Mouse (Mus musculus): ENCODE data around the gene Il10ra. TPM values are rescaled to one million over a fixed set of nuclear protein-coding genes. Genes with fewer than 3 reads are reported as not detected.

The Il10ra gene
- polyA plus RNA-seq (2015; fragmentation: Nextera tagmentation; extraction: Ambion mirVana), result 0.65 and 0.92 TPM in 2 replicates

GRCm38 (mm10) chr9:45268597-45269325 lies at the start of gene Il10ra:
TSS of gene Il10ra (minus strand) at chr9:45269149.
- H3K4me1 ChIP-seq (ENCODE audit: insufficient read depth, low read length), result peaks cover 9% of the 10 kb centered on the region
- peak; percentile 54; the same call in 1 of the 2 replicates for ATAC-seq (ENCODE audit: low FRiP score, low TSS enrichment)
- no peak within 1 kb of the TSS for H3K27ac ChIP-seq (ENCODE audit: low read length)
- H3K27me3 ChIP-seq (ENCODE audit: insufficient read depth, low read length), result peaks cover 27% of the 10 kb centered on the region
- WGBS, result 5% methylated on average over 36 of the region's 36 CpGs
- H3K36me3 ChIP-seq (ENCODE audit: insufficient read depth, low read length), result no peaks in the 10 kb centered on the region
- peak within 1 kb of the TSS; percentile 44 for H3K4me3 ChIP-seq (ENCODE audit: low read length)
- H3K9me3 ChIP-seq (ENCODE audit: low read length), result no peaks in the 10 kb centered on the region
- peak within 1 kb of the TSS; percentile 65 for H3K4me2 ChIP-seq (replicated peaks; ENCODE audit: low read depth, low read length)
- H3K9ac ChIP-seq (replicated peaks; ENCODE audit: low read length), result peak within 1 kb of the TSS; percentile 45; the same call in 1 of the 2 replicates

- no peaks in the 10 kb centered on the region for H3K9me3 ChIP-seq (ENCODE audit: low read length)
- ATAC-seq (ENCODE audit: low FRiP score, low TSS enrichment), result no peak
- no peak overlapping the region for H3K4me3 ChIP-seq (ENCODE audit: low read length)
- no peak overlapping the region for H3K9ac ChIP-seq (replicated peaks; ENCODE audit: low read length)
- 82% methylated on average over 3 of the region's 3 CpGs for WGBS
- no peak overlapping the region for H3K4me2 ChIP-seq (replicated peaks; ENCODE audit: low read depth, low read length)
- H3K4me1 ChIP-seq (ENCODE audit: insufficient read depth, low read length), result no peaks in the 10 kb centered on the region; the same call in 1 of the 2 replicates
- no peak overlapping the region for H3K27ac ChIP-seq (ENCODE audit: low read length)
- H3K27me3 ChIP-seq (ENCODE audit: insufficient read depth, low read length), result peaks cover 6% of the 10 kb centered on the region; the same call in 1 of the 2 replicates
- no peaks in the 10 kb centered on the region for H3K36me3 ChIP-seq (ENCODE audit: insufficient read depth, low read length)
Measured at GRCm38 (mm10) chr9:45317635-45318034, 48.7 kb upstream of the Il10ra start.

GRCm38 (mm10) chr9:45313913-45314312 lies 45.0 kb upstream of the Il10ra start:
- Histone ChIP-seq H3K4me2 (replicated peaks; ENCODE audit: low read depth, low read length) (no peak overlapping the region), H3K36me3 (ENCODE audit: insufficient read depth, low read length) (no peaks in the 10 kb centered on the region), H3K4me3 (ENCODE audit: low read length) (no peak overlapping the region), H3K4me1 (ENCODE audit: insufficient read depth, low read length) (no peaks in the 10 kb centered on the region; the same call in 1 of the 2 replicates), H3K9ac (replicated peaks; ENCODE audit: low read length) (no peak overlapping the region), H3K9me3 (ENCODE audit: low read length) (no peaks in the 10 kb centered on the region), H3K27me3 (ENCODE audit: insufficient read depth, low read length) (peaks cover 3% of the 10 kb centered on the region; the same call in 1 of the 2 replicates), H3K27ac (ENCODE audit: low read length) (no peak overlapping the region)
- WGBS, result 79% methylated on average over 3 of the region's 3 CpGs
- ATAC-seq (ENCODE audit: low FRiP score, low TSS enrichment), result no peak

GRCm38 (mm10) chr9:45311858-45312257 lies 42.9 kb upstream of the Il10ra start:
- WGBS, result 85% methylated on average over 6 of the region's 6 CpGs
- Histone ChIP-seq H3K36me3 (ENCODE audit: insufficient read depth, low read length) (no peaks in the 10 kb centered on the region), H3K4me2 (replicated peaks; ENCODE audit: low read depth, low read length) (no peak overlapping the region), H3K27ac (ENCODE audit: low read length) (no peak overlapping the region), H3K9me3 (ENCODE audit: low read length) (no peaks in the 10 kb centered on the region), H3K4me1 (ENCODE audit: insufficient read depth, low read length) (no peaks in the 10 kb centered on the region), H3K9ac (replicated peaks; ENCODE audit: low read length) (no peak overlapping the region), H3K4me3 (ENCODE audit: low read length) (no peak overlapping the region), H3K27me3 (ENCODE audit: insufficient read depth, low read length) (no peaks in the 10 kb centered on the region)
- no peak for ATAC-seq (ENCODE audit: low FRiP score, low TSS enrichment)

- no peaks in the 10 kb centered on the region for H3K36me3 ChIP-seq (ENCODE audit: insufficient read depth, low read length)
- H3K9me3 ChIP-seq (ENCODE audit: low read length), result no peaks in the 10 kb centered on the region
- no peak overlapping the region for H3K9ac ChIP-seq (replicated peaks; ENCODE audit: low read length)
- no peak overlapping the region for H3K4me2 ChIP-seq (replicated peaks; ENCODE audit: low read depth, low read length)
- no peak overlapping the region for H3K4me3 ChIP-seq (ENCODE audit: low read length)
- H3K27me3 ChIP-seq (ENCODE audit: insufficient read depth, low read length), result no peaks in the 10 kb centered on the region
- no peak overlapping the region for H3K27ac ChIP-seq (ENCODE audit: low read length)
- ATAC-seq (ENCODE audit: low FRiP score, low TSS enrichment), result no peak
- H3K4me1 ChIP-seq (ENCODE audit: insufficient read depth, low read length), result no peaks in the 10 kb centered on the region
- 86% methylated on average over 5 of the region's 5 CpGs for WGBS
Measured at GRCm38 (mm10) chr9:45308521-45308920, 39.6 kb upstream of the Il10ra start.

GRCm38 (mm10) chr9:45306746-45307410 lies 37.9 kb upstream of the Il10ra start:
- 86% methylated on average over 12 of the region's 12 CpGs for WGBS

GRCm38 (mm10) chr9:45301771-45302170 lies 32.8 kb upstream of the Il10ra start:
- Histone ChIP-seq H3K4me3 (ENCODE audit: low read length) (no peak overlapping the region), H3K4me2 (replicated peaks; ENCODE audit: low read depth, low read length) (no peak overlapping the region), H3K9me3 (ENCODE audit: low read length) (no peaks in the 10 kb centered on the region), H3K27me3 (ENCODE audit: insufficient read depth, low read length) (no peaks in the 10 kb centered on the region), H3K9ac (replicated peaks; ENCODE audit: low read length) (no peak overlapping the region), H3K36me3 (ENCODE audit: insufficient read depth, low read length) (no peaks in the 10 kb centered on the region), H3K27ac (ENCODE audit: low read length) (no peak overlapping the region), H3K4me1 (ENCODE audit: insufficient read depth, low read length) (0 out of 2 replicates have a peak, but pooled peaks cover 4% of the 10 kb centered on the region)
- WGBS, result 95% methylated on average over 8 of the region's 8 CpGs
- no peak for ATAC-seq (ENCODE audit: low FRiP score, low TSS enrichment)

More at GRCm38 (mm10) chr9:45306746-45307410, 37.9 kb upstream of the Il10ra start:
- ATAC-seq (ENCODE audit: low FRiP score, low TSS enrichment), result no peak
- Histone ChIP-seq H3K36me3 (ENCODE audit: insufficient read depth, low read length) (no peaks in the 10 kb centered on the region), H3K4me3 (ENCODE audit: low read length) (no peak overlapping the region), H3K9me3 (ENCODE audit: low read length) (no peaks in the 10 kb centered on the region), H3K4me2 (replicated peaks; ENCODE audit: low read depth, low read length) (no peak overlapping the region), H3K9ac (replicated peaks; ENCODE audit: low read length) (no peak overlapping the region), H3K4me1 (ENCODE audit: insufficient read depth, low read length) (no peaks in the 10 kb centered on the region), H3K27ac (ENCODE audit: low read length) (no peak overlapping the region), H3K27me3 (ENCODE audit: insufficient read depth, low read length) (no peaks in the 10 kb centered on the region)

GRCm38 (mm10) chr9:45300422-45301104 lies 31.6 kb upstream of the Il10ra start:
- Histone ChIP-seq H3K27ac (ENCODE audit: low read length) (no peak overlapping the region), H3K9ac (replicated peaks; ENCODE audit: low read length) (peak overlapping the region; percentile 59), H3K36me3 (ENCODE audit: insufficient read depth, low read length) (no peaks in the 10 kb centered on the region), H3K9me3 (ENCODE audit: low read length) (no peaks in the 10 kb centered on the region), H3K4me3 (ENCODE audit: low read length) (peak overlapping the region; percentile 39), H3K4me2 (replicated peaks; ENCODE audit: low read depth, low read length) (peak overlapping the region; percentile 58), H3K27me3 (ENCODE audit: insufficient read depth, low read length) (no peaks in the 10 kb centered on the region), H3K4me1 (ENCODE audit: insufficient read depth, low read length) (0 out of 2 replicates have a peak, but pooled peaks cover 4% of the 10 kb centered on the region)
- peak; percentile 91 for ATAC-seq (ENCODE audit: low FRiP score, low TSS enrichment)
- 16% methylated on average over 20 of the region's 20 CpGs for WGBS

GRCm38 (mm10) chr9:45299231-45300006 lies 30.5 kb upstream of the Il10ra start:
- H3K4me1 ChIP-seq (ENCODE audit: insufficient read depth, low read length), result 0 out of 2 replicates have a peak, but pooled peaks cover 4% of the 10 kb centered on the region
- H3K27ac ChIP-seq (ENCODE audit: low read length), result no peak overlapping the region
- H3K27me3 ChIP-seq (ENCODE audit: insufficient read depth, low read length), result no peaks in the 10 kb centered on the region
- H3K4me2 ChIP-seq (replicated peaks; ENCODE audit: low read depth, low read length), result no peak overlapping the region
- WGBS, result 80% methylated on average over 11 of the region's 11 CpGs
- no peaks in the 10 kb centered on the region for H3K9me3 ChIP-seq (ENCODE audit: low read length)
- no peak overlapping the region for H3K9ac ChIP-seq (replicated peaks; ENCODE audit: low read length)
- H3K4me3 ChIP-seq (ENCODE audit: low read length), result no peak overlapping the region
- no peaks in the 10 kb centered on the region for H3K36me3 ChIP-seq (ENCODE audit: insufficient read depth, low read length)
- ATAC-seq (ENCODE audit: low FRiP score, low TSS enrichment), result no peak

Data from kidney, embryonic 16.5 days (tissue).